Mouse (Mus musculus) heart, embryonic 10.5 days (tissue): ENCODE results near the gene Gm5127. TPM values are rescaled to one million over a fixed set of nuclear protein-coding genes. Genes with fewer than 3 reads are reported as not detected.

Experiments used
- DNase-seq: peaks from one replicate; pipeline ENCODE4 v3.0.0-alpha.2; 2017; ENCODE audit warnings: low spot score
- H3K27ac ChIP-seq: fragments of 300-500 bp; sonication (generic); 2 replicates; pipeline ENCODE4 v1.5.1; 2016; ENCODE audit warnings: mild to moderate bottlenecking
- H3K27me3 ChIP-seq: fragments of 300-500 bp; sonication (generic); 2 replicates; pipeline ENCODE4 v1.6.1; 2016; ENCODE audit warnings: mild to moderate bottlenecking; ENCODE audit not compliant: poor library complexity, insufficient read depth, severe bottlenecking
- H3K36me3 ChIP-seq: fragments of 300-500 bp; sonication (generic); 2 replicates; pipeline ENCODE4 v1.6.1; 2016; ENCODE audit warnings: mild to moderate bottlenecking, moderate library complexity
- H3K4me1 ChIP-seq: fragments of 300-500 bp; sonication (generic); 2 replicates; pipeline ENCODE4 v1.6.1; 2016; ENCODE audit warnings: mild to moderate bottlenecking
- H3K4me3 ChIP-seq: fragments of 300-500 bp; sonication (generic); 2 replicates; pipeline ENCODE4 v1.5.1; 2016; ENCODE audit warnings: mild to moderate bottlenecking, moderate library complexity
- H3K9me3 ChIP-seq: fragments of 300-500 bp; sonication (generic); 2 replicates; pipeline ENCODE4 v1.6.1; 2016; ENCODE audit warnings: mild to moderate bottlenecking, moderate library complexity
- WGBS: fragments of 180-500 bp; shearing (Covaris S2); methylation state at CpG from one replicate; pipeline ENCODE4 v1.1.7; 2016; 5-methylcytosine and 5-hydroxymethylcytosine counted together
- polyA plus RNA-seq: library from polyadenylated mRNA; unstranded; fragments of >200 nt; fragmentation: Nextera tagmentation; extraction: Ambion mirVana; gene quantifications from 2 replicates; pipeline ENCODE4 v1.2.1, GENCODE M21; 2016

Gm5127 gene
- 0.10 and 0.55 TPM in 2 replicates for polyA plus RNA-seq

DNA sequence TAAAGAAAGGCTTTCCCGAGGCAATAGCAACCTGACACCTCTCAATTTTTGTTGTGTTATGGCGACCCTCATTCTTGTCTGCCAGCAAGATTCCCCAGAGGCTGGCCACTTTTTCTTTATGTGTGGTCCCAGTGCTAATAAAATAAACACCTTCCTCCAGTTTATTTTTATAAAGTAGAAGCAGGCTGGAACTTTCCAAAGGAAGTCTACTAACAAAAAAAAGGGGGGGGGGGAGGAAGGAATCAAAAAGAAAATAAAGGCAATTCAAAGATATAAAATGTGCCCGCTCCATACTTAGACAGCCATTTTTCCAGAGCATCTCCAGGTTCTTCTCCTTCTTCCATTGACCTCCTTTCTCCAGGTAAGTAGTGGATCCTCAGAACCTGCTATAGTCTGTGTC is at the start of gene Gm5127:
Gm5127 (plus strand) TSS at position 301 of the 400 bp plus-strand sequence.
- Histone ChIP-seq H3K9me3 (no peaks in the 10 kb centered on the region), H3K4me1 (no peaks in the 10 kb centered on the region), H3K4me3 (no peak within 1 kb of the TSS), H3K27ac (no peak within 1 kb of the TSS), H3K27me3 (no peaks in the 10 kb centered on the region), H3K36me3 (no peaks in the 10 kb centered on the region)
- DNase-seq: no peak
- 44% methylated on average over 3 of the region's 3 CpGs for WGBS

DNA sequence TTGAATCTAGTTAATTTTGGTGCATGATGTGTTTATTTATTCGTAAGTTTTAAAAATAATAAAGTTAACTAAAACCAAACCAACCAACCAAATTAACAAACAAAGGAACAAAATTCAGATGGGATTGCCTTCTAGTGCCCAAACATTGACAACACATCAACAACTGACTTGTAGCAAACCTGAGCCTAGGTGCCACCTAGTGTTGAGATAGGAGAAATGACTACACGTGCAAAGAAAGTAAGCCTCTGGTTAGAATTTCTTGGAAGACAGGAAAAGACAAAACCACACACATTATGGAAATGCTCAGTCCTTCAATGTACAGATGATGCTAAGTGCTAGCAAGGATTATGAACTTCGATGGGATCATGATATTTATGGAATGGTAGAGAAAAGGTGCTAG is 46.6 kb upstream of the Gm5127 start:
- DNase-seq: no peak
- Histone ChIP-seq H3K36me3 (no peaks in the 10 kb centered on the region), H3K9me3 (no peaks in the 10 kb centered on the region), H3K4me1 (no peaks in the 10 kb centered on the region), H3K4me3 (no peak overlapping the region), H3K27me3 (no peaks in the 10 kb centered on the region), H3K27ac (no peak overlapping the region)
- 24% methylated on average over 3 of the region's 3 CpGs for WGBS

DNA sequence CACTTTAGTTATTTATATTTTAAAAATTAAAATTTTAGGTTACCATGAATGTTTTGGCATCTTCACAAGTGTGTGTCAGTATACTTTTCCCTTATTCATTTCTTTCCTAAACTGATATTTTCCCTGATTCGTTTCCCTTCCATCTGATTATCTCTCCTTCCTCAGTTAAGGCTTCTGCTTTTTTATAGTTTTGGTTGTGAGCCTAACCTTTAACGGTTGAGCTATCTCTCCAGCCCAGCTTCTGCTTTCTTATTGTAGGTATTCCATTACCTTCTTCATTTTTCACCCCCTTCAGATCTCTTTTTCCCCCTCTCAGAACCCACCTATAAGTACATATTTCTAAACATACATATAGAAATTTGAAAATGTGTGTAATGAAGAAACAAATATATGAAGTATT is 27.5 kb upstream of the Gm5127 start:
- DNase-seq: no peak
- H3K36me3 ChIP-seq: no peaks in the 10 kb centered on the region
- H3K4me3 ChIP-seq: no peak overlapping the region
- no peak overlapping the region for H3K27ac ChIP-seq
- no peaks in the 10 kb centered on the region for H3K9me3 ChIP-seq
- no peaks in the 10 kb centered on the region for H3K27me3 ChIP-seq
- no peaks in the 10 kb centered on the region for H3K4me1 ChIP-seq
- WGBS: 67% methylated on average over 2 of the region's 2 CpGs

DNA sequence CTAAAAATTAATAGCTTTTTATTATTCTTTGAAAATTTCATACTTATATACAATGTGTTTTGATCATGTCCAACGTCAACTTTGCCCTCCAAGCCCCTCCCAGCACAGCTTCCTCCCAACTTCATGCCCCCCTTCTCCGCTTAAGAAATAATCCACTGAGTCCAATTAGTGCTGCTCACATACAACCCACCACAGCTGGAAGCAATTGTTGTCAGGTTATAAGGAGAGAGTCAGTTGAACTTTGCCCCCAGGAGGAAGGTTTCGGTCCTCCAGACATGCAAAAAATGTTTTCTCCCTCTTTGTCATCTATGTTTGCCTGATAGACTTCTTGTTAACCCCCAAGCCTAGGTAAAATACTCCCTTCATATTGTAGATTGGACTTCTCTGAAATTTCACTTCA is 4.0 kb upstream of the Gm5127 start:
- no peaks in the 10 kb centered on the region for H3K36me3 ChIP-seq
- 66% methylated on average over 3 of the region's 3 CpGs for WGBS
- no peaks in the 10 kb centered on the region for H3K27me3 ChIP-seq
- H3K9me3 ChIP-seq: no peaks in the 10 kb centered on the region
- no peaks in the 10 kb centered on the region for H3K4me1 ChIP-seq
- DNase-seq: no peak
- no peak overlapping the region for H3K27ac ChIP-seq
- no peak overlapping the region for H3K4me3 ChIP-seq

DNA sequence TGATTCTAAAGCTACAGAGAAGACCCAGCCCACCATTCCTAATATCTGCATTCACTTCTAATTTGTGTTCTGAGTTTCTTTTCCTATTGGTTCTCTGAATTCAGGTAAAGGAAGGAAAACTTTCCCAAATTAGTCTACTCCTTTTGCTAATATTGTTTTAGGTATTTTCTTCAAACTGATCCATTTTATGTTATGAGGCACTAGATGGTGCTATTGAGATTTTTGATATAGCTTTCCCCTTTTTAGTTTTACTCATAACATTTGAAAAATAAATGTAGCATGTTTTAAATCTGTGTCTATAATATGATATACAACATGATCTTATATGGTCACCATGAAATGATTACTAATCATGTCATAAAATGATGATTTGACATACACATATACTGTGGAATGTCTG is 2.6 kb upstream of the Gm5127 start:
- Histone ChIP-seq H3K27me3 (no peaks in the 10 kb centered on the region), H3K9me3 (no peaks in the 10 kb centered on the region), H3K4me3 (no peak overlapping the region)

DNA sequence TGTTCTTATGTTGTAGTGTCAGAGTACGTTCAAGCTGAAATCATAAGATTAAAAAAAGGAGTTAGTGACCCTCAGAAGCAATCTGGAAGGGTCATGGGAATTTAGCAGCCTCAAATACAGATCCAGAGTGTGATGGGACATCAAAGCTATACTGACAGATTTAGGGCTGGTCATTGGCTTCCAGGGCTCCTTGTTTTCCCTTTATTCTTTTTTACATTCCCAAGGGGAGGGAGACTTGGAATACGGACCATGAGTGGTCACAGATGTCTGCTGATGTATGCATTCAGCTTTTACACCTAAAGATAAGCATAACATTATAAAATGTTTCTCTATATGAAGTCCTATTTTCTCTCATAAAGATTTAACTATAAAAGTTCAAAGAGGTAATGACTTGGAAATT is 789 bp upstream of the Gm5127 start:
- Histone ChIP-seq H3K27me3 (no peaks in the 10 kb centered on the region), H3K4me1 (no peaks in the 10 kb centered on the region), H3K27ac (no peak overlapping the region), H3K9me3 (no peaks in the 10 kb centered on the region), H3K36me3 (no peaks in the 10 kb centered on the region), H3K4me3 (no peak overlapping the region)
- WGBS: 55% methylated on average over 2 of the region's 2 CpGs
- no peak for DNase-seq

More for the DNA sequence above, 2.6 kb upstream of the Gm5127 start:
- no peak for DNase-seq
- H3K4me1 ChIP-seq: no peaks in the 10 kb centered on the region
- H3K27ac ChIP-seq: no peak overlapping the region
- H3K36me3 ChIP-seq: no peaks in the 10 kb centered on the region

DNA sequence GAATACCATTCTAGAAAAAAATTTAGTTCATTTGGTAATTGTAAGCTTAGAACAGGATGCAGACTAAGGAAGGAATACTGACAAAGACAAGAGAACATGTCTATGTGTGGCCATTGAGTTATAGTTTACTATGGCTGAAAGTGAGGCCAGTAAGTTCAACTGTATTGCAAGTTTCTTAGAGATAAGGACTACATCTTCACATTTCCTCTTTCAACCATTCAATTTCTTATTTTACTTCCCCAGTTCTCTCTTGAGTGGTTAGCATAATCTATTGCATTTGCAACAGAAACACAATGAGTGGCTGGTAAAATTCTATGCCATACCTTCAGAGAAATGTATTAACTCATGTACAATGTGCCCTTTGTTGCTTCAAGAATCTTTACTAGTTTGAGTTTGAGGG is 10.9 kb downstream of the Gm5127 start:
- H3K27ac ChIP-seq: no peak overlapping the region
- H3K4me1 ChIP-seq: no peaks in the 10 kb centered on the region
- DNase-seq: no peak
- no peaks in the 10 kb centered on the region for H3K9me3 ChIP-seq
- no peaks in the 10 kb centered on the region for H3K27me3 ChIP-seq
- H3K36me3 ChIP-seq: no peaks in the 10 kb centered on the region
- no peak overlapping the region for H3K4me3 ChIP-seq

DNA sequence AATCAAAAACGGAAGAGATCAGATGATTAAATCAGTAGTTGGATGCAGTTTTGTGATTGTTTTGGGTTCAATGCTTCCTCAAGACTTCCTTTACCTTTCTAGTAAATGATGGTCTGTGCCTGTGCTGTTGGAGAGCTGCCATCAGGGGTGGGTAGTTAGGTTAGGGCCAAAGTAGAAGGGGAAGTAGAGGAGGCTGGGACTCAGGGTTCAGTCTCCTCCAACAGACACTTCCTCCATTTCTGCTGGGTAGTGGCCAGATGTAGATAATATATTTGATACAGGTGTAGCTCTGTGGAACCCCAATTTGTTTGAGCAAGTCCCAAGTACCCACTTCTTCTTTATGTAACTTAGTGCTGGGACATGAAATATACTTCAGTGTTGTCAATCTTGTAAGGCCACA is 12.9 kb downstream of the Gm5127 start:
- H3K9me3 ChIP-seq: no peaks in the 10 kb centered on the region
- no peaks in the 10 kb centered on the region for H3K36me3 ChIP-seq
- no peak overlapping the region for H3K27ac ChIP-seq
- no peaks in the 10 kb centered on the region for H3K4me1 ChIP-seq
- no peaks in the 10 kb centered on the region for H3K27me3 ChIP-seq
- H3K4me3 ChIP-seq: no peak overlapping the region
- 82% methylated on average over 1 of the region's 1 CpGs for WGBS
- no peak for DNase-seq

DNA sequence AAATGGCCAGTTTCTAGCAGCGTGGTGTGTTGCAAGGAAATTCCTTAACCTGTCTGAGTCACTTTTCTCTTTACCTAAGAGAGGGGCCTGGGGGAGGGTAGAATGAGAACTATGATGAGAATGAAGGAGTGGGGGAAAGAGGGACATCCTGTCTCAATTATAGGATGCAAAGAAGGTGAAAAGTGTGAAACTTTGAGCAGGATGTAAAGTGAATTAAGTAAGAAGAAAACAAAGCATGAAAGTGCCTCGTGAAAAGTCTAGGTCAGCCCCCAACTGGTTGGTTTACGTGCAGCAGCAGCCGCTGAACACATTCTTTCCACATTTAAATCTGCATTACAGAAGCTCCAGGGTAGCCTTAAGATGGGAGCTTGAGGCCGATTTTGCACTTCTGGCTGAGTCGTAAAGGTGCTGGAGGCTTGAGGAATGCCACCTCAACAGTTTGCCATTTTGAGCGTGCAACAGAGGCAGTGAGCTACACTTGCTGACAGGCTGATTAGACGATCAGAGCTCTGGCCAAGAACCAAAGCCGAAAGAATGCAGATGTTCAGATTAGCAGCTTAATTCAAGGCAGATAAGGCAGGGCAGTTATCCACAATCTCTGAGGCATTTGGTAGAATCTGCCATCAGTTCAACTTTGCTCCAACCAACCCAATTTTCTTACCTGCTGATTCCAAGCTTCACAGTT is 19.7 kb downstream of the Gm5127 start:
- Histone ChIP-seq H3K36me3 (no peaks in the 10 kb centered on the region), H3K4me1 (no peaks in the 10 kb centered on the region), H3K27ac (no peak overlapping the region), H3K27me3 (no peaks in the 10 kb centered on the region), H3K9me3 (no peaks in the 10 kb centered on the region), H3K4me3 (no peak overlapping the region; the same call in 1 of the 2 replicates)
- whole genome bisulfite sequencing: 20% methylated on average over 9 of the region's 9 CpGs
- no peak for DNase-seq

DNA sequence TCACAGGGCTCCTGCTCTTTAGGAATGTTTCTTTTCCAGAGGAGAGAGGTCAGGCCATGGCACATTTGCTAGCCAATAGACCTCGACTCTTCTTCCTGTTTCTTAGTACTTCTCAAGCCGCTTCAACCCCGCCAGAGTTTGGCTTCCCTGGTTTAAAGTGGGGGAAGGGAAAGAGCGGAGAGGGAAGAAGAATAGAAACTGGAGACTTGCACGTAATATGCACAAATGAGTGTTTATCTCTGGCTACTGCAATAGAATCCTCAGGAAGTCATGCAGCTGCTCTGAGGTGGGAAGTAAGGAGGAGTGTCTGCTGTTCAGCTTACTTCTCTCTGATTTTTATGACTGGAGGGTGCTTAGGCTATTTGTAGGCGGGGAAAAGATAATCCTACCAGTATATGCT is 20.4 kb downstream of the Gm5127 start, which contains the start of gene Cysltr1:
Cysltr1 (minus strand) TSS at position 294 of the 400 bp plus-strand sequence.
- no peaks in the 10 kb centered on the region for H3K27me3 ChIP-seq
- H3K36me3 ChIP-seq: no peaks in the 10 kb centered on the region
- H3K27ac ChIP-seq: 0 out of 2 replicates have a peak within 1 kb of the TSS, but pooled peaks have one; percentile 22
- no peaks in the 10 kb centered on the region for H3K4me1 ChIP-seq
- DNase-seq: no peak
- H3K4me3 ChIP-seq: no peak within 1 kb of the TSS; the same call in 1 of the 2 replicates
- no peaks in the 10 kb centered on the region for H3K9me3 ChIP-seq
- 21% methylated on average over 6 of the region's 6 CpGs for WGBS

DNA sequence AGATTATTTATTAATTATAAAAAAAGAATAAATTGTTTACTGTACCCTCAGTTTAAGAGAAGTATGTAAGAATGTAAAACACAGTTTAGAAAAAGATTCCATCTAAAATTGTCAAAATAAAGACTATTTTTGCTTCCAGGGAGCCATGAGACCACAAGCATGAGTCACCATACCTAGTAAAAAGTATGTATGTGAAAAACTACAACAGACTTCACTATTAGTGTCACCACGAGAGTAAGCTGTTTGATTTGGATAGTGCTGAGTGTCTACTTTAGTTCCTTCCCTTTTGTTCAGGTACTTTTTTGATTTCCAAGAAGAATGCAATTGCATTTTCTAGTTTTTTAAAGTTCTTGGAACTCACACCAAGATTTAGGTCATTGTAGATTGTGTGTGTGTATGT is 39.5 kb downstream of the Gm5127 start:
- no peaks in the 10 kb centered on the region for H3K36me3 ChIP-seq
- H3K9me3 ChIP-seq: no peaks in the 10 kb centered on the region
- H3K4me1 ChIP-seq: no peaks in the 10 kb centered on the region
- no peak for DNase-seq
- H3K27me3 ChIP-seq: no peaks in the 10 kb centered on the region
- WGBS: 74% methylated on average over 1 of the region's 1 CpGs
- H3K4me3 ChIP-seq: no peak overlapping the region
- no peak overlapping the region for H3K27ac ChIP-seq

DNA sequence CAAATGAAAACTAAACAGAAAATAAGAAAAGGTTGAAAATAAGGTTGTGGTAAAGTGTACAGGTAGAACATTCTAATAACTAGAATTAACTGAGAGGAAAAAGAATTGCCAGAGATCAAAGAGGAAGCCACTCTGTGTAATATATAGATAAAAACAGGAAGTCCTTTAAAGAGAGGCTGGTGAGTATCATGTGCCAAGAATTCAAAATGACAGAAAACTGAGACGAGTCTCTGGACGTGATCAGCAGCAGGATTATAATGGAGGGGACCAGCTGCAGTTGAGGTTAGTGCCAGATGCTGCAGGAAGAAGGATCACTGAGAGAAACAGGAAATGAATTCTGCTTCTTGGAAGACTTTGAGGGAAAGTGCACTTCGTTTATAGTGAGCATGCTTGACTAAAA is 40.7 kb downstream of the Gm5127 start:
- 42% methylated on average over 3 of the region's 3 CpGs for WGBS
- DNase-seq: no peak
- Histone ChIP-seq H3K4me1 (no peaks in the 10 kb centered on the region), H3K36me3 (no peaks in the 10 kb centered on the region), H3K9me3 (no peaks in the 10 kb centered on the region), H3K27me3 (no peaks in the 10 kb centered on the region), H3K27ac (no peak overlapping the region), H3K4me3 (no peak overlapping the region)

DNA sequence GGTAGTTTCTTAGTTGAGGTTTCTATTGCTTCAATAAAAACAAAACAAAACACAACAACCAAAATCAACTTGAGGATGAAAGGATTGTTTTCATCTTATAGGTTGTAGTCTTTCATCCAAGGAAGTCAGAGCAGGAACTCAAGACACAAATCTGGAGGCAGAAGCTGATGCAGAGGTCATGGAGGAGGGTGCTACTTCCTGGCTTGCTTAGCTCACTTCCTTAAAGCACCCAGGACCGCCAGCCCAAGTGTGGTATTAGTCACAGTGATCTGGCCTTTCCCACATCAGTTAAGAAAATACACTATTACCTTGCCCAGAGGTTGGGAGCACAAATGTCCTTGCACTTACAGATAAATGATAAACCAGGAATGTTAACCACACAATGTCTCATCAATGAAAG is 45.5 kb downstream of the Gm5127 start:
- WGBS: 61% methylated on average over 1 of the region's 1 CpGs
- DNase-seq: no peak
- H3K9me3 ChIP-seq: no peaks in the 10 kb centered on the region
- no peak overlapping the region for H3K27ac ChIP-seq
- no peak overlapping the region for H3K4me3 ChIP-seq
- H3K27me3 ChIP-seq: no peaks in the 10 kb centered on the region
- H3K36me3 ChIP-seq: no peaks in the 10 kb centered on the region
- no peaks in the 10 kb centered on the region for H3K4me1 ChIP-seq

DNA sequence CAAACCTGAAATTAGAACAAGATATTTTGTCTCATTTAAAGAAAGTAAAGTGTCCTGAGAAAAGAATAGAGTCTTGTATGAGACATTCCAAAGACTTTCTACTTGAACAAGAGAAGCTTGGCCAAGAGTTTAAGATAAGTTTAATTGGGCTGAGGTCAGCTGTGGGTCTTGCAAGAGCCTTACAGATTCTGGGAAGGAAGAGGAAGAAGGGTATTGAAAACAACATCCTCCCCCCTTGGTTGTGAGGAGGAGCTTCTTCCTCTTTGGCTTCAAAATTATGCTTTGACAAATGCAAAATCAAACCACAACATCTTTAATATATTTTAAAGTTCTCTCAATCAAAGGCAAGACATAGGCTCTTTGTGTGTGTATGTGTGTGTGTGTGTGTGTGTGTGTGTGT is 50.6 kb downstream of the Gm5127 start:
- H3K36me3 ChIP-seq: no peaks in the 10 kb centered on the region
- H3K9me3 ChIP-seq: no peaks in the 10 kb centered on the region
- no peak overlapping the region for H3K4me3 ChIP-seq
- no peaks in the 10 kb centered on the region for H3K27me3 ChIP-seq
- no peak overlapping the region for H3K27ac ChIP-seq
- no peak for DNase-seq
- H3K4me1 ChIP-seq: no peaks in the 10 kb centered on the region
